Mouse (Mus musculus) cerebellum, adult 2 months (tissue): Measurements from ENCODE around the gene Cntd1.

Experiments
- CTCF ChIP-seq: fragments of 200-500 bp; IDR thresholded peaks from 2 replicates; pipeline ENCODE4 v1.5.1; 2011; ENCODE audit warnings: low read depth, mild to moderate bottlenecking, control low read depth, low read length, moderate library complexity, borderline replicate concordance; ENCODE audit not compliant: insufficient read depth
- POLR2A ChIP-seq: fragments of 200-500 bp; IDR thresholded peaks from 2 replicates; pipeline ENCODE4 v1.6.1; 2011; ENCODE audit warnings: low read length, control low read depth, borderline replicate concordance; ENCODE audit not compliant: insufficient read depth

- TF ChIP-seq CTCF (no peak), POLR2A (peak; percentile 28; the same call in 1 of the 2 replicates)
Measured at GRCm38 (mm10) chr11:101338123-101338760, 59.4 kb downstream of the Cntd1 start.
